Mouse (Mus musculus): ENCODE data around the gene Nav1. TPM values are rescaled to one million over a fixed set of nuclear protein-coding genes. Genes with fewer than 3 reads are reported as not detected.

Nav1 gene
- 1.2 TPM for polyA plus RNA-seq (2017; shearing (Covaris generic))

DNA sequence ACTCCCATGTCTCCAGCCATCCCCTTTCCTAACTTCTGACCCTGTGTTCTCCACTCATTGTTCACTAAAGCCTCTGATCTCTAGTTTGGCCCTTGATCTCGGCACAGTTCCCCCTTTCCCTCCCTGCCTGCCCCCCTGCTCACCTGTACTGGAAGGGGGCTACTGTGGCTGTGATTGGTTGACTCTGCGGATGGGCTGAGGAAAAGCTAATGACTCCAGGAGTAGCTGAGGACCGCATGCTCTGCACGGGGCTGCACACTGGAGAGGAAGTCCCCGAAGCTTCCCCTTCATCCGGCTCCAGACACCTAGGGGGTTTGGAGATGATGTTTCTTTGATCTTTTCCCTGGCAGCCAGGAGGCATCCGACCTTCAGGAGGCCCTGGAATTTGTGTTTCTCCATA, at the start of gene Nav1:
Gene Nav1 (minus strand): TSS at position 277 of the 400 bp plus-strand sequence.

DNA sequence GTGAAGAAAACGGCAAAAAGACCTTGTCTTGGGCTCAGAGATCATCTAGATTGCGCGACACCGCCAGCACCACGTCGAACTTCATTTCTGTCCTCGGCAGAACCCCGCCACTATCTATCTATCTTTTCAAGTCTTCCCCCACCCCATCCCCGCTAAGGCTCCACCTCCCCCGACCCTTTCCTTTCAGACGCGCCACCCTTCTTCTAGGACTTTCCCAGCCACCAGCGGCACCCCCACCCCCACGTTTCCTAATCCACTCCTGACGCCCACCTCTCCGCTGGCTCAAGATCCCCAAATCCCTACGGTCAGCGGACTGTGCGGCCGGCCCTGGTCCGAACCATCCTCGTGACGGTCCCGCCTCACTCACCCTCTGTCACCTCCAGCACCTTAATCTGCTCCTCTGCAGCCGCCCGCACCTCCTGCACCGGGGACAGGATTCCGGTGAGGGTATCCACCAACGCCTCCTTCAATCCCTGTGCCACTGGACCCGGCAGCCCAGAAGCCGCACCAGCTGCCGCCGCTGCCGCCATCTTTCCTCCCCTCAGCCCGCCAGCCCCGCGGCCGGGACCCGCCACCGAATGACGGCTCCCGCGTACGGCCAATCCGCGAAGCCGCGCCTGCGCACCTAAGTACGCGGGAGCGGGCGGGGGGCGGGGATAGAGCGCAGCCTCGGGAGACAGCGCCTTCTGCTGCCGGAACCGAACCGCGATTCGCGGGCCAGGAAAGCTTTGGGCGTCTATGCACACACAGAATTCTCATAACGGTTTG, 177.0 kb downstream of the Nav1 start, which contains the start of gene Ipo9:
Gene Ipo9 (minus strand): TSS at position 599 of the 768 bp plus-strand sequence.

Other genes with a start within 250 kb of the Nav1 start
- gene Shisa4, start 232.1 kb downstream of the Nav1 start, polyA plus RNA-seq (2017; shearing (Covaris generic)): not detected
- 81.6 TPM for gene Ipo9, start 176.8 kb downstream of the Nav1 start, polyA plus RNA-seq (2017; shearing (Covaris generic))
- gene Csrp1, start 112.8 kb upstream of the Nav1 start, polyA plus RNA-seq (2017; shearing (Covaris generic)): 80.6 TPM
- gene Phlda3, start 158.8 kb upstream of the Nav1 start, polyA plus RNA-seq (2017; shearing (Covaris generic)): 1.6 TPM
- gene Tnni1, start 172.1 kb upstream of the Nav1 start, polyA plus RNA-seq (2017; shearing (Covaris generic)): not detected
- gene Lad1, start 211.3 kb upstream of the Nav1 start, polyA plus RNA-seq (2017; shearing (Covaris generic)): 11.0 TPM
- 0.18 TPM for gene Tnnt2, start 229.1 kb upstream of the Nav1 start, polyA plus RNA-seq (2017; shearing (Covaris generic))